Mouse (Mus musculus): ENCODE data around the gene Tbcc.
"Not testable (repeated sequence)": the region's sequence is repeated elsewhere in the genome, so short reads cannot be mapped to it uniquely, and the experiment has no call there.

Tbcc gene

GRCm38 (mm10) chr17:46890116-46890815 is at the start of gene Tbcc:
TSS of gene Tbcc (plus strand) at chr17:46890684.
- peak; percentile 100 for DNase-seq

GRCm38 (mm10) chr17:46843022-46843421 is 47.5 kb upstream of the Tbcc start:
- DNase-seq: peak; percentile 96

GRCm38 (mm10) chr17:46843716-46844115 is 46.8 kb upstream of the Tbcc start:
- no peak for DNase-seq

- peak; percentile 92 for DNase-seq
Measured at GRCm38 (mm10) chr17:46844811-46845210, 45.7 kb upstream of the Tbcc start.

GRCm38 (mm10) chr17:46845262-46845661 is 45.2 kb upstream of the Tbcc start:
- DNase-seq: no peak

GRCm38 (mm10) chr17:46846573-46846972 is 43.9 kb upstream of the Tbcc start:
- DNase-seq: not testable (repeated sequence)

- DNase-seq: no peak
Measured at GRCm38 (mm10) chr17:46847206-46847605, 43.3 kb upstream of the Tbcc start.

GRCm38 (mm10) chr17:46852725-46853124 is 37.8 kb upstream of the Tbcc start:
- DNase-seq: no peak

- peak; percentile 98 for DNase-seq
Measured at GRCm38 (mm10) chr17:46853281-46853680, 37.2 kb upstream of the Tbcc start.

- no peak for DNase-seq
Measured at GRCm38 (mm10) chr17:46854096-46854495, 36.4 kb upstream of the Tbcc start.

GRCm38 (mm10) chr17:46854640-46855110 is 35.8 kb upstream of the Tbcc start:
- DNase-seq: peak; percentile 94

GRCm38 (mm10) chr17:46855328-46856106 is 35.0 kb upstream of the Tbcc start:
- peak; percentile 93 for DNase-seq

GRCm38 (mm10) chr17:46856107-46856388 is 34.4 kb upstream of the Tbcc start:
- no peak for DNase-seq

GRCm38 (mm10) chr17:46856471-46857360 is 33.8 kb upstream of the Tbcc start:
- DNase-seq: peak; percentile 98

GRCm38 (mm10) chr17:46857361-46857902 is 33.1 kb upstream of the Tbcc start:
- DNase-seq: peak; percentile 99

- DNase-seq: peak; percentile 99
Measured at GRCm38 (mm10) chr17:46857903-46858748, 32.4 kb upstream of the Tbcc start, which contains the start of gene Bicral. TSS of gene Bicral (minus strand) at chr17:46858482.

- no peak for DNase-seq
Measured at GRCm38 (mm10) chr17:46858749-46859444, 31.6 kb upstream of the Tbcc start.

- no peak for DNase-seq
Measured at GRCm38 (mm10) chr17:46860120-46860519, 30.4 kb upstream of the Tbcc start.

GRCm38 (mm10) chr17:46864566-46865195 is 25.8 kb upstream of the Tbcc start:
- no peak for DNase-seq

- no peak for DNase-seq
Measured at GRCm38 (mm10) chr17:46866836-46867235, 23.6 kb upstream of the Tbcc start.

Measured in heart, adult 11 months (tissue).